Mouse (Mus musculus): ENCODE measurements around the gene Dtx4. TPM values are rescaled to one million over a fixed set of nuclear protein-coding genes. Genes with fewer than 3 reads are reported as not detected.

Dtx4 gene
- total RNA-seq, 2 experiments from 2014 or later, result 1.2 to 7.1 TPM

DNA sequence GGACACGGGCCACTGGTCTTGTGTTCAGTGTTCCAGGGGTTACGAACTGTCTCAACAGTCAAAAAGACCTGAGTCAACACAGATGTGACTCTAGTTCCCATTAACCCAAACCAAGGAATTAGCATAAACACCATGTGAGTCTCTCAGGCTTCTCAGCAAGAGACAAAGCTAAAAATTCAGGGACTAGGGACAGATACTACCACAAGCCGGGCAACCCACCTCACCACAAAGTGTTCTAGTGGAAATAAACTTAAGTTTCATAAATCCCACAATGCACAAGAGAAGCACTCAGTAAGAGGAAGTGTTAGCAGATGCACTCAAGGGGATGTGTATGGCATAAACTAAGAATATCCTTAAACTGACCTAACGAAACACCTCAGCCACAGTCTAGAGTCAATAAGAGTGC, 66.2 kb downstream of the Dtx4 start:
- no peak for ATAC-seq (replicated peaks; ENCODE audit: low FRiP score, poor library complexity, severe bottlenecking)

DNA sequence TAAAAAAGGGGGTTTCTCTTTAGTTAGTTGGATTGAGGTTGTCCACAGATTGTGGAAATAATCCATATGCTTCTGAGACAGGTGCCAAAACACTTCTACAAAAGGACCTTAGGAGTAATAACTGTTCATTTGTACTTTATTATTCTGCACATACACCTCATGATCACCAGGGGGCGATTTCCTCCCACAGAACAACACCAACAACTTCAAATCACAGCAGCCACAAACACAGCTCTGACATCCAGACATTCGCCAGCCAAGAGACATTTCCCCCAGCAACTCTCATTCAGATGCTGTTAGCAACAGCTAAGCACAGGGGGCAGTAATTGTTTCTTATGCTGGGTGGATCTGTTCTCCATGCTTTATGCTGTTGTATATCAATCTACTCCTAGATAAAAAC, 68.2 kb downstream of the Dtx4 start:
- no peak for ATAC-seq (replicated peaks; ENCODE audit: low FRiP score, poor library complexity, severe bottlenecking)

- ATAC-seq (replicated peaks; ENCODE audit: low FRiP score, poor library complexity, severe bottlenecking), result no peak
Observed at GRCm38 (mm10) chr19:12427605-12428004, 73.6 kb downstream of the Dtx4 start, which contains the start of gene Pfpl. Pfpl (plus strand) TSS chr19:12427905.

DNA sequence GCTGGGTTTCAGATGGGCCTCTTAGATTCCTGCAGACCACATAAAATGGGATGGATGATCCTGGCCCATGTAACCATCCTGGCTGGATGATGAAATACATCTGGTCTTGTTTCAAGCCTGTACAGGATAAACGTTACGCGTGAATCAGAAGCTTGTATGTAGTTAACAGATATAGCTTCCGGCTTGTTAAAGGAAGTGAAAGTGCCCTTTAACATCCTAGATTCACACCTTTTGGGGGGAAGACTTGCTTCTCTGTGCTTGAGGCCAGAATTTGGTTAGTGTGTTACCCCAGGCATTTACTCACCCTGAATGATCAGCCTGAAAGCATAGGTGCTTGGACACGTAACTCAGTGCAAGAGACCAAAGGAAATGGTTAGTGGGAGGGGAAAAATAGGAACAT, 74.2 kb downstream of the Dtx4 start:
- no peak for ATAC-seq (replicated peaks; ENCODE audit: low FRiP score, poor library complexity, severe bottlenecking)

GRCm38 (mm10) chr19:12421680-12422079, 79.6 kb downstream of the Dtx4 start:
- no peak for ATAC-seq (replicated peaks; ENCODE audit: low FRiP score, poor library complexity, severe bottlenecking)

GRCm38 (mm10) chr19:12420555-12420954, 80.7 kb downstream of the Dtx4 start:
- ATAC-seq (replicated peaks; ENCODE audit: low FRiP score, poor library complexity, severe bottlenecking), result no peak

GRCm38 (mm10) chr19:12418312-12418711, 82.9 kb downstream of the Dtx4 start:
- no peak for ATAC-seq (replicated peaks; ENCODE audit: low FRiP score, poor library complexity, severe bottlenecking)

DNA sequence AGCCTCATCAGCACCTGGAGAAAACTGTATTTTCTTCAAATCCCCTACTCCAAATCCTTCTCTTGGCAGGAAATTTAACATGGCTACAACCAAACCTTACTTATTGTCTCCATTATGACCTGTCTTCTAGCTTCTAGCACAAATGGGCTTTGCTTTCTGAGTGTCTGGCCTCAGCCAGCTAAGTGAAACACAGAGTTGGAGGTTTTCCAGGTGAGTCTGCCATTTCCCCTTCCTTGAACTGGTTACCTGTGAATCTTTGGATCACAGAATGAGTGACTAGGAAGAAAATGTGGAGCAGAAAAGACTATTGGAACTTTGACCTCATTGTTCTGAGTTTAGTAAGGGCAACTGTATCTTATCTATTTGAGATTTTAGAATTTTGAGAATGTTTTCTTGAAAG, 83.9 kb downstream of the Dtx4 start, which contains the start of gene Olfr1441:
Gene Olfr1441, plus strand, starts transcription at position 73 of the 400 bp plus-strand sequence.
- no peak for ATAC-seq (replicated peaks; ENCODE audit: low FRiP score, poor library complexity, severe bottlenecking)

Other genes with a start within 250 kb of the Dtx4 start
- gene Olfr235, start 240.4 kb downstream of the Dtx4 start, total RNA-seq (2015; ENCODE audit: low replicate concordance), result not detected in 2 replicates
- not detected in 2 replicates for gene Olfr235, start 240.4 kb downstream of the Dtx4 start, total RNA-seq (2017; ENCODE audit: low replicate concordance)
- not detected in 2 replicates for gene Olfr1434, start 221.6 kb downstream of the Dtx4 start, total RNA-seq (2015; ENCODE audit: low replicate concordance)
- gene Olfr1434, start 221.6 kb downstream of the Dtx4 start, total RNA-seq (2017; ENCODE audit: low replicate concordance), result not detected in 2 replicates
- not detected in 2 replicates for gene Olfr1436, start 202.3 kb downstream of the Dtx4 start, total RNA-seq (2015; ENCODE audit: low replicate concordance)
- gene Olfr1436, start 202.3 kb downstream of the Dtx4 start, total RNA-seq (2017; ENCODE audit: low replicate concordance), result not detected in 2 replicates
- not detected in 2 replicates for gene Olfr1437, start 176.4 kb downstream of the Dtx4 start, total RNA-seq (2015; ENCODE audit: low replicate concordance)
- not detected in 2 replicates for gene Olfr1437, start 176.4 kb downstream of the Dtx4 start, total RNA-seq (2017; ENCODE audit: low replicate concordance)
- gene Olfr1438-ps1, start 165.5 kb downstream of the Dtx4 start, total RNA-seq (2015; ENCODE audit: low replicate concordance), result not detected in 2 replicates
- gene Olfr1438-ps1, start 165.5 kb downstream of the Dtx4 start, total RNA-seq (2017; ENCODE audit: low replicate concordance), result not detected in 2 replicates
- not detected in 2 replicates for gene Olfr1440, start 114.2 kb downstream of the Dtx4 start, total RNA-seq (2015; ENCODE audit: low replicate concordance)
- not detected in 2 replicates for gene Olfr1440, start 114.2 kb downstream of the Dtx4 start, total RNA-seq (2017; ENCODE audit: low replicate concordance)
- not detected in 2 replicates for gene Olfr1441, start 84.0 kb downstream of the Dtx4 start, total RNA-seq (2015; ENCODE audit: low replicate concordance)
- gene Olfr1441, start 84.0 kb downstream of the Dtx4 start, total RNA-seq (2017; ENCODE audit: low replicate concordance), result not detected in 2 replicates
- gene Pfpl, start 73.5 kb downstream of the Dtx4 start, total RNA-seq (2015; ENCODE audit: low replicate concordance), result not detected in 2 replicates
- gene Pfpl, start 73.5 kb downstream of the Dtx4 start, total RNA-seq (2017; ENCODE audit: low replicate concordance), result not detected in 2 replicates
- 61.6 and 71.0 TPM in 2 replicates for gene Mpeg1, start 40.7 kb downstream of the Dtx4 start, total RNA-seq (2015; ENCODE audit: low replicate concordance)
- 23.0 and 36.1 TPM in 2 replicates for gene Mpeg1, start 40.7 kb downstream of the Dtx4 start, total RNA-seq (2017; ENCODE audit: low replicate concordance)
- 154 and 179 TPM in 2 replicates for gene Fam111a, start 44.3 kb upstream of the Dtx4 start, total RNA-seq (2015; ENCODE audit: low replicate concordance)
- 182 and 186 TPM in 2 replicates for gene Fam111a, start 44.3 kb upstream of the Dtx4 start, total RNA-seq (2017; ENCODE audit: low replicate concordance)
- not detected in 2 replicates for gene Gm4952, start 98.5 kb upstream of the Dtx4 start, total RNA-seq (2015; ENCODE audit: low replicate concordance)
- not detected in 2 replicates for gene Gm4952, start 98.5 kb upstream of the Dtx4 start, total RNA-seq (2017; ENCODE audit: low replicate concordance)
- not detected in 2 replicates for gene Glyat, start 131.9 kb upstream of the Dtx4 start, total RNA-seq (2015; ENCODE audit: low replicate concordance)
- 5.3 TPM in 1 of 2 replicates, not detected in the other for gene Glyat, start 131.9 kb upstream of the Dtx4 start, total RNA-seq (2017; ENCODE audit: low replicate concordance)
- not detected in 2 replicates for gene Olfr1442, start 169.0 kb upstream of the Dtx4 start, total RNA-seq (2015; ENCODE audit: low replicate concordance)
- gene Olfr1442, start 169.0 kb upstream of the Dtx4 start, total RNA-seq (2017; ENCODE audit: low replicate concordance), result 0.23 TPM in 1 of 2 replicates, not detected in the other
- not detected in 2 replicates for gene Olfr1443, start 176.7 kb upstream of the Dtx4 start, total RNA-seq (2015; ENCODE audit: low replicate concordance)
- not detected in 2 replicates for gene Olfr1443, start 176.7 kb upstream of the Dtx4 start, total RNA-seq (2017; ENCODE audit: low replicate concordance)
- not detected in 2 replicates for gene Keg1, start 194.3 kb upstream of the Dtx4 start, total RNA-seq (2015; ENCODE audit: low replicate concordance)
- not detected in 2 replicates for gene Keg1, start 194.3 kb upstream of the Dtx4 start, total RNA-seq (2017; ENCODE audit: low replicate concordance)

Data from erythroid progenitor cell, adult 5-6 weeks (primary cell).